Mouse (Mus musculus) midbrain, postnatal 0 days (tissue): ENCODE data around the gene Camkmt. TPM values are rescaled to one million over a fixed set of nuclear protein-coding genes. Genes with fewer than 3 reads are reported as not detected.

Experiments
- ATAC-seq: fragments of 200-750 bp; cut with Nextera tagmentation; 2 replicates; pipeline ENCODE4 v1.8.0; 2017; ENCODE audit warnings: moderate number of reproducible peaks, mild to moderate bottlenecking, moderate TSS enrichment, moderate library complexity; ENCODE audit not compliant: low FRiP score
- DNase-seq: peaks from one replicate; pipeline ENCODE4 v3.0.0-alpha.2; 2015; ENCODE audit warnings: low spot score
- H3K27ac ChIP-seq: fragments of 300-500 bp; sonication (generic); 2 replicates; pipeline ENCODE4 v1.5.1; 2014; ENCODE audit warnings: low read depth, mild to moderate bottlenecking, low read length, mixed read lengths
- H3K27me3 ChIP-seq: fragments of 300-500 bp; sonication (generic); 2 replicates; pipeline ENCODE4 v1.6.1; 2014; ENCODE audit warnings: low read length, control low read depth, mixed read lengths; ENCODE audit not compliant: insufficient read depth
- H3K36me3 ChIP-seq: fragments of 300-500 bp; sonication (generic); 2 replicates; pipeline ENCODE4 v1.6.1; 2014; ENCODE audit warnings: low read length, control low read depth, mixed read lengths; ENCODE audit not compliant: insufficient read depth
- H3K4me1 ChIP-seq: fragments of 300-500 bp; sonication (generic); 2 replicates; pipeline ENCODE4 v1.6.1; 2014; ENCODE audit warnings: mild to moderate bottlenecking, control low read depth, antibody characterized with exemption, low read length, mixed read lengths; ENCODE audit not compliant: insufficient read depth
- H3K4me2 ChIP-seq: fragments of 300-500 bp; sonication (generic); 2 replicates; pipeline ENCODE4 v1.6.1; 2014; ENCODE audit warnings: low read depth, mild to moderate bottlenecking, low read length, mixed read lengths; ENCODE audit not compliant: poor library complexity, severe bottlenecking
- H3K4me3 ChIP-seq: fragments of 300-500 bp; sonication (generic); 2 replicates; pipeline ENCODE4 v1.5.1; 2014; ENCODE audit warnings: low read depth, mild to moderate bottlenecking, low read length, moderate library complexity
- H3K9ac ChIP-seq: fragments of 300-500 bp; sonication (generic); replicated peaks from 2 replicates; pipeline ENCODE4 v1.6.1; 2014; ENCODE audit warnings: mild to moderate bottlenecking, low read length, moderate library complexity, mixed read lengths; ENCODE audit not compliant: poor library complexity, severe bottlenecking
- H3K9me3 ChIP-seq: fragments of 300-500 bp; sonication (generic); 2 replicates; pipeline ENCODE4 v1.6.1; 2016; ENCODE audit warnings: low read length, control low read depth
- CTCF ChIP-seq: IDR thresholded peaks from 2 replicates; pipeline ENCODE4 v1.5.1; 2016; ENCODE audit warnings: antibody characterized with exemption, mild to moderate bottlenecking
- WGBS: fragments of 180-500 bp; shearing (Covaris S2); extraction: QIAGEN DNeasy Blood & Tissue Kit; methylation state at CpG from one replicate; pipeline ENCODE4 v1.1.7; 2014; 5-methylcytosine and 5-hydroxymethylcytosine counted together
- polyA plus RNA-seq: library from polyadenylated mRNA; unstranded; fragments of >200 nt; fragmentation: Nextera tagmentation; extraction: Ambion mirVana; gene quantifications from 2 replicates; pipeline ENCODE4 v1.2.1, GENCODE M21; 2015
- total RNA-seq: library from RNA; depleted of rRNA; stranded (reverse); fragments of >200 nt; gene quantifications from 2 replicates; pipeline ENCODE4 v1.2.3, GENCODE M21; 2014

Camkmt gene
- total and polyA plus RNA-seq, 2 experiments from 2014 or later, result 6.1 to 21.5 TPM

DNA sequence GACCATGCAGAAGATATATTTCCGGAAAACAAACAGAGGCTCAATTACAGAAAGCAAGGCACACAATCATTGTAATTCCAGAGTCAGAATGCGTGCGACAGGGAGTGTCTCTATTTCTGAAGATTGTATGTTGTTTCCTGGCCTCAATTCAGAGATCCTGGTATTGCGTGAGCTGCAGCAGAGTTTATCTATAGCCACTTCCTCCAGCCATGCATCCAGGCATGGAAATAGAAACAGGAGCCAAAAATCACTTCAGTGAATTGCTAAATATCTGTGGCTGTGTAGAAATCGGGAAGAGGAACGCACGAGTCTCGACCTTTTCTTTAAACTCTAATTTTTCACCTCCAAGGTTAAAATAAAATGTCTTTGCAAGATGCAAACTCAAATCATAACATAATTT lies 287.1 kb downstream of the Camkmt start:
- Histone ChIP-seq H3K4me2 (no peak overlapping the region), H3K9me3 (no peaks in the 10 kb centered on the region), H3K27me3 (0 out of 2 replicates have a peak, but pooled peaks cover 7% of the 10 kb centered on the region), H3K4me1 (no peaks in the 10 kb centered on the region), H3K36me3 (no peaks in the 10 kb centered on the region), H3K9ac (no peak overlapping the region), H3K4me3 (no peak overlapping the region), H3K27ac (no peak overlapping the region)
- DNase-seq, result no peak
- ATAC-seq, result no peak
- TF ChIP-seq CTCF, result no peak
- 90% methylated on average over 8 of the region's 8 CpGs for WGBS

DNA sequence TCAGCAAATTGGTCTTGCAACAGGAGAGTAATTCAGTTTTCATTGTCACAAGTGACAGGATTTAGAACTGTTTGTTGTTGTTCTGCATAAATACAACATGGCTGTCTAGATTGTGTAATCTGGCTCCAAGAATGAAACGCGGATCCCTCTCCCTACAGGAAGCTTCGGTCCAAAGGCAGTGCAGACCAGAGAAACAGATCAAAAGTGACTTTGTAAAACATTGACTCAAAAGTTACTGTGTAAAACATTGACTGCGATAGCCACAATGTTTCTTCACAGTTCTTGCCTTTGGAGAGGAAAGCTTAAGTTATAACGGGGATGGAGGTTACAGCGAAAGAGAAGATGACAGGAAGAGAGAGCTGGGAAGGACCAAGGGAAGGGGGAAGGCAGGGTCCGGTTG lies 288.7 kb downstream of the Camkmt start:
- Histone ChIP-seq H3K27me3 (0 out of 2 replicates have a peak, but pooled peaks cover 4% of the 10 kb centered on the region), H3K9me3 (no peaks in the 10 kb centered on the region), H3K4me3 (no peak overlapping the region), H3K27ac (no peak overlapping the region), H3K9ac (no peak overlapping the region), H3K4me1 (no peaks in the 10 kb centered on the region), H3K36me3 (no peaks in the 10 kb centered on the region), H3K4me2 (no peak overlapping the region)
- no peak for ATAC-seq
- no peak for DNase-seq
- WGBS, result 88% methylated on average over 7 of the region's 7 CpGs
- TF ChIP-seq CTCF, result no peak

DNA sequence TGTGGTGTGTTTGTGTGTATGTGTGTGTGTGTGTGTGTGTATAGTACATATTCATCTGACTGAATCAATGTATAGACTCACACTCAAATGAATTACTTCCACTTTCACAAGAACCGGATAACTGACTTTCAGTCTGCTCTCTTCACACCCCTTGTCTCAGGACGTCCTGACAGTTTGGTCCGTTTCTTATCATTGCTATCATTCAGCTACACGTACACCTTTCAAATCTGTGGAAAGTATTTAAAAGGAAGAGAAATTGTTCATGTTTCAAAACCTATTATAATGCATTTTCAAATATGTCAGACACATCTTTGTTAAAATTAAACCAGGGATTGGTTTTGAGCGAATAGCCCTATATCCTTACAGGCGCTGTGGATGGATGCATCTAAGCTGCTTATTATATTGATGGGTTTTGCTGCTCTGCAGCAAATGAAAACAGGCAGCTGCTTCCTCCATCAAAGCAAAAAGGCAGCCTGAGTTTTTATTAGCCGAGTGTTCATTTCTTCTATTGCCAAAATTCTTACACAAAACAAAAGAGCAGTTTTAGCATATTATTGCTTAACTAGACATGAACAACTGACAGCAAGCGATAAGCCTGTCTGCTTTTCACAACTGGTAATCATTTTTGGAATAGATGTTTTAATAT lies 291.3 kb downstream of the Camkmt start:
- 0 out of 2 replicates have a peak, but pooled peaks cover 4% of the 10 kb centered on the region for H3K27me3 ChIP-seq
- 66% methylated on average over 8 of the region's 8 CpGs for WGBS

DNA sequence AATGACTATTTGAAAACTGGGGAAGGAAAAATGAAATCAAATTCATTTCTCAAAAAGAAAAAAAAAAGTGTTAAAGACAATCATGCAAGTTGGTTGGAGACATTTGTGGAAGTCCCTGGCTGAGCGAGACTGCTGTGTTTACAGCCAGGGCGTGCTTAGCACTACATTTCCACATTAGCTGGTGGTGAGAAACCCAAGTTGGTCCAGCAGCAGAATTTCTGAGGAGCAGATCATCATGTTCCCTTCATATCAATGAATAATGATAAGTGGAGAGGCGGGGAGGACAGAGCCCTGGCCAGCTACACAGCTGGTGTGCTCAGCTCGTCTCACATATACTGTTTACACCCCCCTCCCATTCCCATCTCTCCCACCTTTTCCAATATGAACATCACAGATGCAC lies 292.0 kb downstream of the Camkmt start:
- WGBS, result 78% methylated on average over 4 of the region's 4 CpGs

More for the DNA sequence above, 291.3 kb downstream of the Camkmt start:
- H3K27ac ChIP-seq, result no peak overlapping the region
- no peaks in the 10 kb centered on the region for H3K4me1 ChIP-seq
- no peak for DNase-seq
- no peak for TF ChIP-seq CTCF
- H3K4me2 ChIP-seq, result no peak overlapping the region
- no peak for ATAC-seq
- H3K36me3 ChIP-seq, result no peaks in the 10 kb centered on the region
- H3K4me3 ChIP-seq, result no peak overlapping the region
- no peaks in the 10 kb centered on the region for H3K9me3 ChIP-seq
- H3K9ac ChIP-seq, result no peak overlapping the region

DNA sequence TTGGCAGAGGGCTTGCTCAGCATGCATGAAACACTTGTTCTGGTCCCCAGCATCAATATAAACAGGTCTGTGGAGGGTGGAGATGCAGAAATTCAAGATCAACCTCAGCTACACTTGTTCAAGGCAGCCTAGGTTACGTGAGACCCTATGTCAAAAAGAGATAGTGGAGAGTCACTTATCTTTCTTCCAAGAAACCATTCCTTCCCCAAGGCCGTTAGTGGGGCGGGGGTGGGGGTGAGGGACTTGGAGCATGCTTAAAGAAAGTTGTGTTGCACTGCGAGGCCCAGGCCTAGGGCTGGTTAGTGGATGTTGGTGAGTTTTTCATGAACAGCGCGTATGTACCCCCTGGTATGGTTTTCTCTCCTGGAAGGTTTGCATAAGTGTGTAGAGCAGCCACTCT lies 292.6 kb downstream of the Camkmt start:
- no peak for TF ChIP-seq CTCF
- Histone ChIP-seq H3K27ac (no peak overlapping the region), H3K27me3 (peaks cover 6% of the 10 kb centered on the region; the same call in 1 of the 2 replicates), H3K4me2 (no peak overlapping the region), H3K36me3 (no peaks in the 10 kb centered on the region), H3K9ac (no peak overlapping the region), H3K4me1 (no peaks in the 10 kb centered on the region), H3K4me3 (no peak overlapping the region), H3K9me3 (no peaks in the 10 kb centered on the region)
- WGBS, result 87% methylated on average over 6 of the region's 6 CpGs
- ATAC-seq, result no peak
- no peak for DNase-seq

More for the DNA sequence above, 292.0 kb downstream of the Camkmt start:
- ATAC-seq (no peak), DNase-seq (no peak)
- no peaks in the 10 kb centered on the region for H3K4me1 ChIP-seq
- no peak overlapping the region for H3K27ac ChIP-seq
- no peaks in the 10 kb centered on the region for H3K9me3 ChIP-seq
- no peak overlapping the region for H3K4me2 ChIP-seq
- no peak for TF ChIP-seq CTCF
- 0 out of 2 replicates have a peak, but pooled peaks cover 4% of the 10 kb centered on the region for H3K27me3 ChIP-seq
- no peaks in the 10 kb centered on the region for H3K36me3 ChIP-seq
- H3K4me3 ChIP-seq, result no peak overlapping the region
- H3K9ac ChIP-seq, result no peak overlapping the region

DNA sequence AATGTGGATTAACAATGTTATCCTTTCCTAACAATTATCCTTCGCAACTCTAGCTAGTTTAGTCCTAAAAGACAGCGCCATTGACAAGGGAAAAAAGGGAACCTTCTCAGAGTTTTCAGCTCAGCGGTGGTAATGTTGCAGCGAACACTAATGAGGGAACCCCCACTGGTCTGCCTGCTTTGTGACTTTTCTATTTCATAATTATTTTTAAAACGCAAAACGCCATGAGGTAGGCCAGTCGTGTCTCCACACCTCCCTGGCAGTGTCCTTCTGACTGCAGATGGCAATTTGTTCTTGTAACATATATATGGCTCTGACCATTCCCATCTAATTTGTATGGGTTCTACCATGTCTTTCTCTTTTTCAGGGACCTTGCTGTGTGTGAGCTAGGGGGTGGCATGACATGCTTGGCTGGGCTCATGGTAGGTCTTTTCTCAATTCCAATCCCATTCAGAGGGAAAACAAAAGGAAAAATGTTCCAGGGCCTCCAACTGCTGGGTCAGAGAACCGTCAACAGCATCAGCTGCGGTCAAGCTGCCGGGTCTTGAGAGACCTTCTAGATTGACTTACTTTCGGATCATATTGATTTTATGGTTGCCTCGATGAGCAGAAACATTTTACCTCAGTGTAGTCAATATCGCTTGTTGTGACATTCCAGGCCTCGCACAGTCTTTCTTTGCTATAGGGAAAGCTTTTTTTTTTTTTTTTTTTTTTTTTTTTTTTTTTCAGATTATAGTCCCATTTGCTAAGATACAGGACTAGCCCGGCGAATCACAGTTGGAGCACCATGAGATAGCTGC lies 302.9 kb downstream of the Camkmt start:
- 0 out of 2 replicates have a peak, but pooled peaks cover 2% of the 10 kb centered on the region for H3K9me3 ChIP-seq
- ATAC-seq (no peak), DNase-seq (no peak)
- H3K4me3 ChIP-seq, result no peak overlapping the region
- no peak overlapping the region for H3K4me2 ChIP-seq
- H3K4me1 ChIP-seq, result no peaks in the 10 kb centered on the region
- no peak for TF ChIP-seq CTCF
- 35% methylated on average over 16 of the region's 16 CpGs for WGBS
- H3K27me3 ChIP-seq, result peaks cover 4% of the 10 kb centered on the region; the same call in 1 of the 2 replicates
- H3K36me3 ChIP-seq, result no peaks in the 10 kb centered on the region
- H3K27ac ChIP-seq, result no peak overlapping the region
- no peak overlapping the region for H3K9ac ChIP-seq
